Mouse (Mus musculus): ENCODE results near the gene Mrpl19. TPM values are rescaled to one million over a fixed set of nuclear protein-coding genes. Genes with fewer than 3 reads are reported as not detected.

The Mrpl19 gene
- polyA plus RNA-seq (2012; rRNA removed), result 2.2 and 2.8 TPM in 2 replicates

GRCm38 (mm10) chr6:81965296-81966067, at the start of gene Mrpl19:
Gene Mrpl19 (minus strand): TSS chr6:81965958.
- Histone ChIP-seq H3K4me3 (ENCODE audit: extremely low read depth, insufficient read depth, insufficient read length) (peak within 1 kb of the TSS; percentile 81), H3K4me1 (ENCODE audit: control insufficient read depth, insufficient read depth, insufficient read length) (peaks cover 2% of the 10 kb centered on the region; the same call in 1 of the 2 replicates), H3K36me3 (ENCODE audit: control insufficient read depth, insufficient read depth, low read length) (peaks cover 15% of the 10 kb centered on the region), H3K27ac (ENCODE audit: insufficient read depth, low read length) (peak within 1 kb of the TSS; percentile 9; the same call in 1 of the 2 replicates), H3K27me3 (ENCODE audit: control insufficient read depth, insufficient read depth, low read length) (no peaks in the 10 kb centered on the region)
- DNase-seq (ENCODE audit: low read depth in 1 of 2, low spot score in 2 of 2), result peak; percentile 81 to 89
- no peak for TF ChIP-seq POLR2A (IDR thresholded peaks at IDR 0.05; ENCODE audit: low read depth, low read length)
- TF ChIP-seq CTCF (IDR thresholded peaks at IDR 0.05; ENCODE audit: extremely low read depth, insufficient read depth, insufficient read length, insufficient replicate concordance), result no peak
- WGBS, result 1% methylated on average over 44 of the region's 44 CpGs

- no peak for DNase-seq (ENCODE audit: low read depth in 1 of 2, low spot score in 2 of 2)
- WGBS, result 90% methylated on average over 1 of the region's 1 CpGs
- no peak overlapping the region for H3K27ac ChIP-seq (ENCODE audit: insufficient read depth, low read length)
These were observed 46.6 kb upstream of the Mrpl19 start for GRCm38 (mm10) chr6:82012392-82012791.

GRCm38 (mm10) chr6:81990049-81990810, 24.5 kb upstream of the Mrpl19 start:
- no peak for TF ChIP-seq CTCF (IDR thresholded peaks at IDR 0.05; ENCODE audit: extremely low read depth, insufficient read depth, insufficient read length, insufficient replicate concordance)
- no peak for TF ChIP-seq POLR2A (IDR thresholded peaks at IDR 0.05; ENCODE audit: low read depth, low read length)
- H3K4me1 ChIP-seq (ENCODE audit: control insufficient read depth, insufficient read depth, insufficient read length), result no peaks in the 10 kb centered on the region
- H3K4me3 ChIP-seq (ENCODE audit: extremely low read depth, insufficient read depth, insufficient read length), result no peak overlapping the region
- H3K27ac ChIP-seq (ENCODE audit: insufficient read depth, low read length), result no peak overlapping the region
- 64% methylated on average over 20 of the region's 20 CpGs for WGBS
- no peaks in the 10 kb centered on the region for H3K27me3 ChIP-seq (ENCODE audit: control insufficient read depth, insufficient read depth, low read length)
- no peak for DNase-seq (ENCODE audit: low read depth in 1 of 2, low spot score in 2 of 2)
- H3K36me3 ChIP-seq (ENCODE audit: control insufficient read depth, insufficient read depth, low read length), result no peaks in the 10 kb centered on the region

More at GRCm38 (mm10) chr6:82012392-82012791, 46.6 kb upstream of the Mrpl19 start:
- H3K4me3 ChIP-seq (ENCODE audit: extremely low read depth, insufficient read depth, insufficient read length), result no peak overlapping the region
- TF ChIP-seq POLR2A (IDR thresholded peaks at IDR 0.05; ENCODE audit: low read depth, low read length), result no peak
- no peak for TF ChIP-seq CTCF (IDR thresholded peaks at IDR 0.05; ENCODE audit: extremely low read depth, insufficient read depth, insufficient read length, insufficient replicate concordance)
- no peaks in the 10 kb centered on the region for H3K36me3 ChIP-seq (ENCODE audit: control insufficient read depth, insufficient read depth, low read length)
- no peaks in the 10 kb centered on the region for H3K4me1 ChIP-seq (ENCODE audit: control insufficient read depth, insufficient read depth, insufficient read length)
- no peaks in the 10 kb centered on the region for H3K27me3 ChIP-seq (ENCODE audit: control insufficient read depth, insufficient read depth, low read length)

- DNase-seq (ENCODE audit: low read depth in 1 of 2, low spot score in 2 of 2), result peak in 1 of 2 experiments; percentile 2
- TF ChIP-seq CTCF (IDR thresholded peaks at IDR 0.05; ENCODE audit: extremely low read depth, insufficient read depth, insufficient read length, insufficient replicate concordance), result no peak
- Histone ChIP-seq H3K27me3 (ENCODE audit: control insufficient read depth, insufficient read depth, low read length) (no peaks in the 10 kb centered on the region), H3K27ac (ENCODE audit: insufficient read depth, low read length) (no peak overlapping the region), H3K36me3 (ENCODE audit: control insufficient read depth, insufficient read depth, low read length) (no peaks in the 10 kb centered on the region), H3K4me1 (ENCODE audit: control insufficient read depth, insufficient read depth, insufficient read length) (no peaks in the 10 kb centered on the region), H3K4me3 (ENCODE audit: extremely low read depth, insufficient read depth, insufficient read length) (no peak overlapping the region)
- 88% methylated on average over 5 of the region's 5 CpGs for WGBS
These were observed 22.6 kb upstream of the Mrpl19 start for GRCm38 (mm10) chr6:81988341-81988740.

GRCm38 (mm10) chr6:81987580-81987979, 21.8 kb upstream of the Mrpl19 start:
- 66% methylated on average over 3 of the region's 3 CpGs for WGBS
- DNase-seq (ENCODE audit: low read depth in 1 of 2, low spot score in 2 of 2), result peak in 1 of 2 experiments; percentile 2
- Histone ChIP-seq H3K4me3 (ENCODE audit: extremely low read depth, insufficient read depth, insufficient read length) (no peak overlapping the region), H3K27ac (ENCODE audit: insufficient read depth, low read length) (no peak overlapping the region), H3K4me1 (ENCODE audit: control insufficient read depth, insufficient read depth, insufficient read length) (no peaks in the 10 kb centered on the region), H3K27me3 (ENCODE audit: control insufficient read depth, insufficient read depth, low read length) (no peaks in the 10 kb centered on the region), H3K36me3 (ENCODE audit: control insufficient read depth, insufficient read depth, low read length) (no peaks in the 10 kb centered on the region)
- no peak for TF ChIP-seq CTCF (IDR thresholded peaks at IDR 0.05; ENCODE audit: extremely low read depth, insufficient read depth, insufficient read length, insufficient replicate concordance)
- no peak for TF ChIP-seq POLR2A (IDR thresholded peaks at IDR 0.05; ENCODE audit: low read depth, low read length)

- H3K27me3 ChIP-seq (ENCODE audit: control insufficient read depth, insufficient read depth, low read length), result no peaks in the 10 kb centered on the region
- H3K27ac ChIP-seq (ENCODE audit: insufficient read depth, low read length), result no peak overlapping the region
- H3K36me3 ChIP-seq (ENCODE audit: control insufficient read depth, insufficient read depth, low read length), result no peaks in the 10 kb centered on the region
- no peak overlapping the region for H3K4me3 ChIP-seq (ENCODE audit: extremely low read depth, insufficient read depth, insufficient read length)
- H3K4me1 ChIP-seq (ENCODE audit: control insufficient read depth, insufficient read depth, insufficient read length), result no peaks in the 10 kb centered on the region
- TF ChIP-seq CTCF (IDR thresholded peaks at IDR 0.05; ENCODE audit: extremely low read depth, insufficient read depth, insufficient read length, insufficient replicate concordance) (peak; percentile 69), POLR2A (IDR thresholded peaks at IDR 0.05; ENCODE audit: low read depth, low read length) (no peak)
- DNase-seq (ENCODE audit: low read depth in 1 of 2, low spot score in 2 of 2), result peak in 1 of 2 experiments; percentile 48
- 5% methylated on average over 9 of the region's 9 CpGs for WGBS
These were observed 21.3 kb upstream of the Mrpl19 start for GRCm38 (mm10) chr6:81987010-81987409.

Measured in spleen, adult 2 months (tissue).